Mouse (Mus musculus) cerebellum, adult 9-10 months (tissue): Measurements from ENCODE around the gene Copa.

Experiments
- DNase-seq: peaks from one replicate; pipeline ENCODE4 v3.0.0; 2022

The Copa gene

DNA sequence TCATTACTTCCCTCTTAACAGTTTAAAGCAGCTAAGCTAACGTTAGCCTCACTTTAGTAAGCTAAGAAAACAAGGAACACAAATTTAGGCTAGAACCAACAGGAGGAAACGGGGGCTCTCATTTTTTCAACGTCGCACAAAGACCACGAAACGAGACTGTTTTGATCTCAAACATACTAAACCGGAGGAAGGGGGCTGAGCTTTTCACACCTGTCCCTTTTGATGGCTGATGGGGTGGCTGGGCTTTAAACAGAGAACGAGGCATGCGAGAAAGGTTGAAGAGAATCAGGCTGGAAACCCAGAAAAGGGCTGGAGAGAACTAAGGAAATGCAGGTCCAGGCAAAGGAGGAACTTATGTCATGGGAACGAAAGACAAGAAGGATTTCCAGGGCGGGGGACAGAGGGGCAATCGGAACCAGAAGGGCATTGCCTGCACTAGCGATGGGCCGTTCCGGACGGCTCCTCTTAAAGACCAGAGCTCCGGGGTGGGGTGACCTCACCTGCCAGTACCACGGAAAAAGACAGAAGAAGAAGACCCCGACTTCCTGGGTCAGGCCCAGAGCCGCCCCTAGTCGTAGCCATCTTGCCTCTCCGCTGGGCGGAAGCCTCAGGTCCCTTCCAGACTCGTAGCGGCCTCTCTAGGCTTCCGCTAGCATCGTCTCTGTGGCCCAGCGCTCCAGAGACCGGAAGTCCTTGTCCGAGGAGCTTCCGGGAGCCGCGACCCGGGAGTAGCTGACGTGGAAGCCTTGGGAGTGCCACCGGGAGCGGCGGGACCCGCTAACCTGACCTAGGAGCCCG is at the start of gene Copa, which contains the start of gene Ncstn:
Gene Copa (plus strand): TSS at position 429 of the 798 bp plus-strand sequence.
Gene Ncstn (minus strand): TSS at position 695 of the 798 bp plus-strand sequence.
- DNase-seq: peak; percentile 92

DNA sequence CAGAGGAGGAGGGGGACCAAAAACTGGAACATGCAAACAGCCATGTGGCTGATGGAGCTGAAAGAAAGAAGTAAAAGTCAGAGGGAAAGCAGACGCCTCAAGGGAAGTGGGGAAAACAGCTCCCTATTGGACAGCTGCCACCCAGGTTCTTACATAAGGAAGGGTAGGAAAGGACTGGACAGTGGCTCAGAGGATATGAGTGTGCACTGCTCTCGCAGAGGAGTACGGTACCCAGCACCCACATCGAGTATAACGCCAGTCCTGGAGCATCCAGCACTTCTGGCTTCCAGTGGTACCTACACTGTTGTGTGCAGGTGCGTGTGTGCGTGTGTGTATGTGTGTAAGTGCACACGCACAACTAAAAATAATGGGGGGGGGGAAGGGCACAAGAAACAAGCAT is 35.9 kb upstream of the Copa start:
- DNase-seq: no peak

GRCm38 (mm10) chr1:172046938-172047337 is 35.4 kb upstream of the Copa start:
- DNase-seq: peak; percentile 63

DNA sequence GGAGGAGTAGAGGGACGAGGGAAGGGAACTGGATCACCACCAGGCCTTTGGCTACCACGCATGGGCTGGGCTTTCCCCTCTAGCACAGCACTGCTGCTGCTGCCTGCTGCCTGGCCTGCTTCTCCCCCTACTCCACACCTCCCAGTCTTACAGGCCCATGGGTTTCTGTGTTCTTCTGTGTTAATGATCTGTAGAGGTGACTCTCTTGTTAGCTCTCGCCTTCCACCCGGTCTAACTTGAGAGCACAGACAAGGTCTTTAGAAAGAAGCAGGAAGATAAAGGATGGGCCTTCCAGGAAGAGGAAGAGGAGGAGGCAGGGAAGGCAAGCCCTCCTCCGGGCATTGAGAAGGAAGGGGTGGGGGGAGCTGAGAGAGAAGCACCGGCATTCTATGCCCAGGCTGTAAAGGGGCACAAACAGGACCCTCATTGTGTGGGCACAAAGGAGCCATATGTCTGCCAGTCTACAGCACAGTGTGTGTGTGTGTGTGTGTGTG is 34.0 kb upstream of the Copa start:
- DNase-seq: no peak

DNA sequence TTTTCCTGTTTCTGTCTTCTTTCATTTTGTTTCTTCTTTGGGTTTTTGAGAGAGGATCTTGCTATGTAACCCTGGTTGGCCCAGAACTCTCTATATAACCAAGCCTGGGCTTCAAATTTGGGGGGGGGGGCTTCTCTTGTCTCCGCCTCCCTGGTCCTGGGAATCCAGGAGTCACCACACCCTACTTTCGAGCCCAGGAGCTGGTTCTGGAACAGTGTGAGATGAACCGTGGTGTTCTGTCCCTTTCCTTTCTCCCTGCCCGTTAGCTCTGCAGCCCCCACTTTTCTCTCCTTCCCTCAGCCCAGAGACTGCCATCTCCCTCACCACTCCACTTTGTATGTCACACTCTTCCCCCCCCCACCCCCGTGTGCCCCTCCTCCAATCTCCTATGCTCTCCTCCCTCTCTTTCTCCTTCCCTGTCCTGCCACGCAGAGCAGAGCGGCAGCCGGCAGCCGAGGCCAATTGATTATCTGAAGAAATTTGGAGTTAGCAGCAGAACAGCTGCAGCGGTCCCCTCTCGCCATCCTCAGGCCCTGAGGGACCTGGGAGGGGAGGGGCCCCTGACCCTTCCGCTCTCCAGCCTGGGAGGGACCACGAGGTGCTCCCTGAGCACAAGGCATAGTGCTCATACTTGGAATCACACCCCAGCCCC is 33.1 kb upstream of the Copa start:
- no peak for DNase-seq

DNA sequence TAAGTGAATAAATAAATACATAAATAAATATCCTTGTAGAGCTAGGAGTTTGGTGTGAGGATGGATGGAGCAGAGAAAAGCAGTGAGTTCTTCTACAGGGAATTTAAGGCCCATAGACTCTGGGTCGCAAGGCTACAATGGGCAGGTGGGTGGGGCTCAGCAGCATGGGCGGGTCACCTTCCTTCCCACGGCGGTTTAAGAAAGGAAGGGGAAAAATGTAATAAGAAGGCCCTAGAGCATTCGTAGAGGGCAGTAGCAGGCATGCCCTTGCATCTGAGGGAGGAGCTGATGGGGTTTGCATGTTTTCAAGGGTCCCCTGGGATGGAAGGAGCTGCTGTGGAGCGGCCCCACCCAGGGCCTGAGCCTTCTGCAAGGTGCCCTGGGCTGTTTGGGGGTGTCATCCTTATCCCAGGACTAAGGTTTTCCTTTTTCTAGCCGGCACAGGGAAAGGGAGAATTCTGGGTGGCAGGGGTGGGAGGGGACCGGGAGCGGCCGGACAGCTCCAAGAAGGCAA is 29.5 kb upstream of the Copa start:
- DNase-seq: no peak

GRCm38 (mm10) chr1:172053541-172054440 is 28.5 kb upstream of the Copa start:
- peak; percentile 18 for DNase-seq

- no peak for DNase-seq
Measured at GRCm38 (mm10) chr1:172056251-172056650, 26.1 kb upstream of the Copa start.

GRCm38 (mm10) chr1:172057491-172057921 is 24.8 kb upstream of the Copa start, which contains the start of gene Nhlh1:
TSS of gene Nhlh1 (minus strand) at chr1:172057573.
- DNase-seq: no peak

DNA sequence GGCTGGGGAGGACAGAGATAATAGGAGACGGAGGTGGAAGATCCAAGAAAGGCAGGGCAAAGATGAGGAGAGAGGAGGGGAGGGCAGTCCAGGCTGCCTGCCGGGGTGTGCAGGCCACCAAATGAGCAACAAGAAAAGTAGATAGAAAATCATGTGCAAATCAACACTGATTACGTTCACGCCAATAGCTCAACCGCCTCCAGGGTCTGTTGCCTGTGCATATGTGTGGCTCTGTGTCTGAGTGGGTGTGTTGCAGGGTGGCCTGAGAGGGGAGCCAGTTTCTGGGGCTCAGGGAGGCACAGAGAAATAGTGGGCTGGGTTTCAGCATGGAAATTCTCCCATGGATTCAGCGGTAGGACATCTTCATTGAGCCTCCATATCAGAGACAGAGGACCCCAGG is 24.0 kb upstream of the Copa start:
- no peak for DNase-seq

GRCm38 (mm10) chr1:172058874-172059273 is 23.5 kb upstream of the Copa start:
- DNase-seq: no peak

DNA sequence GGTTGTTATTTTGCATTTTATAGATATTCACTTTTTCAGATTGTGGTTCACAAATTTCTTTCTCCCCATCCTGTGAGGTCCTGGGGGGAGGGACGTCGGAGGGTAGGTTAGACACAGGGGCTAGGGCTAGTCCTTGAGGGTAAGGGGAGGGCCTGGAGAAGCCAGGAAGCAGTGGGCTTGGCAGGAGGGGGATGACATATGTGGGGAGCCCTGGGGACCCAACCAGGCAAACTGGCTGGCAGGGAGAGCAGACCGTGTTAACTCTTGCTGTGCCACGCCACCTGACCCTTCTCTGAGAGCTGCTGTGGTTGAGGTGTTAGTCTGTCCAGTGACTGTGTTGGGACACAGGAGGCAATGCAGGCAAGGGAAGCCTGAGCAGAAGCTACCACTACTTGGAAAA is 21.7 kb upstream of the Copa start:
- DNase-seq: no peak

GRCm38 (mm10) chr1:172061217-172061616 is 21.1 kb upstream of the Copa start:
- DNase-seq: no peak

DNA sequence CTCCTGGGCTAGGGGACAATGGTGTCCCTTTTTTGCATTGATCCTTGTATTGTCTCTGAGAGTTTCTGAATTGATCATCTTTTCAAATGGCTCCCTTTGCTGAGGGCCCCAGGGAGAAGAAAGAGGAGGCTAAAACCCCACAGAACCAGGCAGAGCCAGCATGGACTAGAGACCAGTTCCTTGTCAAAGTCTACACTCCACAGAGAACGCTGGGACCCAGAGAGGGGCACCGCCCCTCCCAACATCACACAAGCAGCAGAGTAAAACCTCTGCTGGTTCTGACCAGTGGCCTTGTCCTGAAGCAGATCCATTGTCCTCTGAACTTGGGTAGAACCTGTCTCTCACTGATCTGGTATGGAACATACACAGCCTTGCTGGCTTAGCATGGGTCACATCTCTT is 20.2 kb upstream of the Copa start:
- no peak for DNase-seq

GRCm38 (mm10) chr1:172063291-172064023 is 18.9 kb upstream of the Copa start:
- DNase-seq: no peak

DNA sequence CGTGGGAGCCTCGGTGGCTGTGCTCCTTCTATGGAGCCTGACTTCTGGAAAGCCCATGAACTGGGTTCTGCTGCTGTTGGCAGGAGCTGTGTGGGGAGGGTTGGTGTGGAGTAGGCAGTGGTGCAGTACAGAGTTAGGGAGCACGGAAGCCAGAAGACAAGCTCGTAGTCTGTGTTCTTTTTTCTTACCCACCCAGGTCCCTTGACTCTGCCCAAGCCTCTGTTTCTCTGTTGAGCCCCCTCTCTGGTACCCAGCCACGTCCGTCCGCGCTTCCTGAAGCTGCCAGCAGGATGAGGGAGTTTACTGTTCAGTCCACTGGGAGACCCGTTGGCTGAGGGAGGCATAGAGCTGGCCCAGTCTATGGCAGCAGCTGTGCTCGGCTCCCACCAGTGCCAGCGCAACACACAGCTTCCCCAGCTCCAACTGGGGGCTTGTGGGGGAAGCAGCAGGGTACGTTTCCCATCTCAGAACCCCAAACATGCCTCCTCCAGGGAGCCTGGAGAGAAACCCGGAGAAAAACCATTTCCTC is 17.7 kb upstream of the Copa start:
- DNase-seq: no peak

GRCm38 (mm10) chr1:172070227-172070626 is 12.1 kb upstream of the Copa start:
- DNase-seq: no peak

DNA sequence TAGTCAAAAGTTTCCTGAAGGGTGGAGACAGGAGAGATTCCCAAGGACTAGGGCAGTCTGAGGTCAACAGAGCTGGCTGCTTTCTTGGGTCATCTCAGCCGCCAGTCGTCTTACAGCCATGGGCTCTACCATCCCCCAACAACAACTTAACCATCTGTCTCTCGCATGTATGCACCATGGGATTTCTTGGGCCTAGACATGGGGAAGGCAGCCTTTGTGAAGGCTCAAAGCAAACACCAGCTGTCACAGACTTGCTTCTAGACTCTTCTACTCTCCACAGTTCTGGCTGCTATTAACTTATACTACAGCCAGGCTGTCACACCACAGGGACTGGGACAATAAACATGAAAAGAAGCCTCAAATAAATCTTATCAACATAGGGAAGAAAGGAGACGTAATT is 10.8 kb upstream of the Copa start:
- DNase-seq: no peak

DNA sequence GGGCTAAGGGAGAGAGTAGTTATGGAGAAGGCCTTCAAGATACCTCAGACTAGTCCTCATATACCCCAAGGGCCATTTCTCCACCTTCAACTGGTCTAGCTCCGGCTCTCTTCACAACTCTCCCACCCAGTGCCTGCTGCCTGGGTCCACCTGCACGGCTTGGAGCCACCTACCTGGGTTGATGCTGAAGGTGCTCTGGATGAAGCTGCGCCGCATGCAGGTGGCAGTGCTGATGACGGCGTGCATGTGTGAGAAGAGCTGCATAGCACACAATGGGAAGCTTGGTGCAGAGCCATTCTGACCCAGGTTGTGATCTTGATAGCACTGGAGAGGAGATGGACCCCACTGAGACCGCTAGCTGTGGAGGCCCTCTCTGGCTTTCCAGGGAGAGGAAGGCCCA is 9.7 kb upstream of the Copa start:
- no peak for DNase-seq

DNA sequence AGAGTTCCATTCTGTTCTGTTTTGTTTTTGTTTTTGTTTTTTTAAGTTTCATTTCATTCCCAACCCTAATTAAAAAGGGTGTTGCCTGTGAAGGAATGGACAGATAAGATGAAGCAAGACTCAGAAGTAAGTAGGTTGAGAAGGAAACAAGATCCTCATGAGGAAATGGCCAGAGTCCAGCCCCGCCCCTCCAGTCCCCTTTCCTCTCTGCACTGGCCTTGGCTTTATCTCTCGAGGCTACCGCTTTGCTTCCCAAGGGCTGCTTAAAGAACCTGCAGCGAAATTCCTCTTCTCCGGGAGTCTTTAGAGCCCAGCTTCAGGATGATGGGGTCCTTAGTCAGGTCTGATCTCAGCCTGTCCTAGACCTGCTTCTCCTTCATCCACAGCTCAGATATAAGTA is 4.3 kb upstream of the Copa start:
- no peak for DNase-seq

DNA sequence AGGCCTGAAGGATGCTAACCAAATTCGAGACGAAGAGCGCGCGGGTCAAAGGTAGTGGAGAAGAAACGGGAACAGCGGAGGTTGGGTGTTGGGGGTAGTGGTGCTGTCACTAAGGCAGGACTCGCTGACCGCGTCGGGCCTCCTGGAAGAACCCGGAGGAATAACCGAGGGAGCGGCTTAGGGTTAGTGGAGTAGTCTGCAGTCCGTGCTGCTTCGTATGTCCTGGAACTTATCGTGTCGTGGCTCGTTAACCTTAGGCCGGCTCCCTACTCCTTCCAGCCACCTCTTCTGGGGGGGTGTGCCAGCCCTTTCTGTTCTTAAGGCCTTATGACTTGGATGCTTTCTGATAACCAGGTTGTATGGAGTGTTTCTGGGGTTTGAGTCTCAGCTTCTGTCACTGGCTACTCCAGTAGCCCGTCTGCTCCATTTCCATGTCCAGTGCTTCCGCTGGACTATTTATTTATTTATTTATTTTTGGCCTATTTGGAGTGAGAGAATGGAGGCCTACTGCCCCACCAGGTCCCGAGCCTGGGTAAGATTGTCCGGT is 643 bp downstream of the Copa start:
- DNase-seq: no peak

DNA sequence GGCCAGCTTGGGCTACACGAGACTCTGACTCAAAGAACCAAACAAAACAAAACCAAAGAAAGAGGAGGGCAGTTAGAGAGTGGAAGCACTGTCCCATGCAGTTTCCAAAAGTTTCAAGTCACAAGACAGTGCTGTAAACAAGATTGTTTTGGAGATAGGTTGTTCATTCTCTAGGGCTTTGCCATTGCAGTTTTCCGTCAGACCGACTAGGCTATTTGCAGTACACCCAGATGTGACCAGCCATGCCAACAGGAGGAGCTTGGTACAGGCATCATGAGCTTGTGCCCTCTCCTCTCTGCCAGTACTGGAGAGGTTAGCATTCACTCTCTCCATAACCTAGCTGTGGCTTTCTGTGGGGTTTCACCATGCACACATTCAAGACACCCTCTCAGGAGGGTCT is 11.2 kb downstream of the Copa start:
- DNase-seq: no peak
